Mouse (Mus musculus) adipocyte (in vitro differentiated cells): Measurements from ENCODE around the gene Gdpd3.
A peak's percentile ranks its signal among the peaks of the same experiment; 100 is the strongest.

Experiments used
- DNase-seq: peaks from one replicate; pipeline ENCODE4 v3.0.0-alpha.2; 2016; ENCODE audit warnings: low spot score

Gene Gdpd3

GRCm38 (mm10) chr7:126789141-126789540, 23.0 kb downstream of the Gdpd3 start:
- no peak for DNase-seq

- DNase-seq = peak; percentile 95
Observed at GRCm38 (mm10) chr7:126791851-126792720, 26.0 kb downstream of the Gdpd3 start, which contains the start of gene Ppp4c. Gene Ppp4c (minus strand): TSS chr7:126792496.

- no peak for DNase-seq
Observed at GRCm38 (mm10) chr7:126792721-126793443, 26.7 kb downstream of the Gdpd3 start.

- no peak for DNase-seq
Observed at GRCm38 (mm10) chr7:126793456-126794270, 27.5 kb downstream of the Gdpd3 start.

- no peak for DNase-seq
Observed at GRCm38 (mm10) chr7:126794271-126794605, 28.1 kb downstream of the Gdpd3 start.

GRCm38 (mm10) chr7:126795387-126796317, 29.5 kb downstream of the Gdpd3 start:
- DNase-seq = no peak

- DNase-seq = no peak
Observed at GRCm38 (mm10) chr7:126796350-126796932, 30.3 kb downstream of the Gdpd3 start.

- DNase-seq = no peak
Observed at GRCm38 (mm10) chr7:126797411-126798126, 31.4 kb downstream of the Gdpd3 start, which contains the start of gene Fam57b. Gene Fam57b (plus strand): TSS chr7:126797668.

GRCm38 (mm10) chr7:126798127-126799049, 32.3 kb downstream of the Gdpd3 start:
- no peak for DNase-seq

- DNase-seq = peak; percentile 94
Observed at GRCm38 (mm10) chr7:126799050-126799467, 32.9 kb downstream of the Gdpd3 start.

- no peak for DNase-seq
Observed at GRCm38 (mm10) chr7:126799468-126800268, 33.5 kb downstream of the Gdpd3 start.

- DNase-seq = no peak
Observed at GRCm38 (mm10) chr7:126800269-126801056, 34.3 kb downstream of the Gdpd3 start.

- no peak for DNase-seq
Observed at GRCm38 (mm10) chr7:126801057-126801422, 34.9 kb downstream of the Gdpd3 start.

- no peak for DNase-seq
Observed at GRCm38 (mm10) chr7:126802134-126802889, 36.2 kb downstream of the Gdpd3 start.

GRCm38 (mm10) chr7:126803181-126803580, 37.0 kb downstream of the Gdpd3 start:
- no peak for DNase-seq

- DNase-seq = no peak
Observed at GRCm38 (mm10) chr7:126803751-126804150, 37.6 kb downstream of the Gdpd3 start.

GRCm38 (mm10) chr7:126806956-126807355, 40.8 kb downstream of the Gdpd3 start:
- DNase-seq = peak; percentile 78
